In the genomic region with DNA sequence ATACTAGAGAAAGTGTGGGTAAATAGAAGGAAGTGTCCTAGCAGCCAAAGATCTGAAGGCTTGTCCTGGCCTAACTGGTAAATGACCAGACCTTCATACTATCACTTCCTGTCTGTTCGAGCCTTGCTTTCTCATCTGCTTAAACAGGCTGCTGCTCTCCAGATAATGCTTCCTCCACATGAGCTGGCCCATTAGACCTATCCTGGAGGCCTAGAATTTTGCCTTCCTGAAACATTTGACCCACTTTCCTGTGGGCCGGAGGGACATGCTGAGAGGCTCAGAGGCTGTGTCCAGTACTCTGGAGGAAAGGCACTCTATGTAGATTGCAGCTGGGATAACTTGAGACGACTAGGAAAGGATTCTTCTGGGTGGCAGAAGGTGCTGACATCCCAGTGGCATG, we compare ENCODE assay signal across 25 mouse cellular contexts. TPM values are rescaled to one million over a fixed set of nuclear protein-coding genes. Genes with fewer than 3 reads are reported as not detected.
DNase-seq lines count a peak whose midpoint lies in the region; ATAC-seq and TF ChIP-seq lines count a peak whose summit lies in the region.
"Had no signal": no experiment of that assay in that cellular context is flagged by ENCODE, and none has a peak within 500 bp of the region (broad histone marks: within the 10 kb centered on the region; RNA-seq: fewer than 3 reads in every experiment).

No protein-coding gene starts in this region.

- 0 out of 2 replicates have a peak, but pooled peaks cover 4% of the 10 kb centered on the region for H3K4me1 ChIP-seq in heart, adult 2 months (ENCODE audit: control insufficient read depth, insufficient read depth, low read length)
- H3K4me1 ChIP-seq in heart, postnatal 0 days (ENCODE audit: control insufficient read depth, insufficient read depth): no peaks in the 10 kb centered on the region
- H3K4me1 ChIP-seq in liver, embryonic 16.5 days (ENCODE audit: control insufficient read depth, low read depth, low read length): no peaks in the 10 kb centered on the region
- no peaks in the 10 kb centered on the region for H3K4me1 ChIP-seq in forebrain, embryonic 10.5 days
- H3K4me1 ChIP-seq: embryonic facial prominence, embryonic 15.5 days; forebrain, embryonic 15.5 days; liver, embryonic 15.5 days; midbrain, embryonic 12.5 days; neural tube, embryonic 15.5 days had no signal

- H3K27me3 ChIP-seq in heart, adult 2 months (ENCODE audit: control insufficient read depth, insufficient read depth, low read length): no peaks in the 10 kb centered on the region
- no peaks in the 10 kb centered on the region for H3K27me3 ChIP-seq in heart, postnatal 0 days (ENCODE audit: control insufficient read depth, insufficient read depth, low read length)
- H3K27me3 ChIP-seq in liver, embryonic 16.5 days (ENCODE audit: control insufficient read depth, insufficient read depth, low read depth, low read length): no peaks in the 10 kb centered on the region
- H3K27me3 ChIP-seq in forebrain, embryonic 10.5 days (ENCODE audit: poor library complexity, severe bottlenecking): no peaks in the 10 kb centered on the region
- H3K27me3 ChIP-seq: embryonic facial prominence, embryonic 15.5 days; forebrain, embryonic 15.5 days; liver, embryonic 15.5 days; midbrain, embryonic 12.5 days; neural tube, embryonic 15.5 days had no signal

- H3K4me3 ChIP-seq in heart, adult 2 months: no peak overlapping the region
- H3K4me3 ChIP-seq in heart, postnatal 0 days (ENCODE audit: low read depth, low read length): no peak overlapping the region
- H3K4me3 ChIP-seq in liver, embryonic 16.5 days (ENCODE audit: low read depth, low read length): no peak overlapping the region
- no peak overlapping the region for H3K4me3 ChIP-seq in forebrain, embryonic 10.5 days
- H3K4me3 ChIP-seq: embryonic facial prominence, embryonic 15.5 days; forebrain, embryonic 15.5 days; liver, embryonic 15.5 days; midbrain, embryonic 12.5 days; neural tube, embryonic 15.5 days had no signal

- intact Hi-C loops in heart, adult 2 months (cut with DNase I): no loop called here
- intact Hi-C loops in heart, postnatal 36 days (cut with DNase I): no loop called here

- no peaks in the 10 kb centered on the region for H3K9me3 ChIP-seq in heart, postnatal 0 days (replicated peaks; ENCODE audit: control insufficient read depth, low read length)
- H3K9me3 ChIP-seq in liver, embryonic 16.5 days (replicated peaks; ENCODE audit: control insufficient read depth, low read length): no peaks in the 10 kb centered on the region
- H3K9me3 ChIP-seq in forebrain, embryonic 10.5 days: no peaks in the 10 kb centered on the region
- H3K9me3 ChIP-seq: embryonic facial prominence, embryonic 15.5 days; forebrain, embryonic 15.5 days; liver, embryonic 15.5 days; midbrain, embryonic 12.5 days; neural tube, embryonic 15.5 days had no signal

- TF ChIP-seq CTCF in heart, adult 2 months (IDR thresholded peaks at IDR 0.05): no peak
- no peak for TF ChIP-seq CTCF in heart, postnatal 0 days (IDR thresholded peaks at IDR 0.05; ENCODE audit: low read depth)

- H3K79me2 ChIP-seq in heart, adult 2 months (replicated peaks; ENCODE audit: control insufficient read depth, insufficient read depth, low read length): no peaks in the 10 kb centered on the region

- 0 out of 2 replicates have a peak, but pooled peaks have one; percentile 29 for TF ChIP-seq EP300 in heart, adult 2 months (IDR thresholded peaks at IDR 0.05; ENCODE audit: insufficient read depth, low read depth, low read length)
- TF ChIP-seq EP300 in heart, postnatal 0 days (IDR thresholded peaks at IDR 0.05; ENCODE audit: low read depth): no peak

- TF ChIP-seq POLR2A in heart, adult 2 months (IDR thresholded peaks at IDR 0.05; ENCODE audit: insufficient read depth, low read depth, low read length): no peak

- no peak overlapping the region for H3K9ac ChIP-seq in heart, adult 2 months (ENCODE audit: low read depth, low read length)
- no peak overlapping the region for H3K9ac ChIP-seq in heart, postnatal 0 days (replicated peaks; ENCODE audit: low read depth, low read length)
- no peak overlapping the region for H3K9ac ChIP-seq in liver, embryonic 16.5 days (ENCODE audit: low read depth, low read length)
- H3K9ac ChIP-seq: embryonic facial prominence, embryonic 15.5 days; forebrain, embryonic 15.5 days; hindbrain, embryonic 14.5 days; liver, embryonic 15.5 days; midbrain, embryonic 12.5 days; neural tube, embryonic 15.5 days had no signal

- H3K36me3 ChIP-seq in heart, adult 2 months (ENCODE audit: control insufficient read depth, insufficient read depth, low read length): no peaks in the 10 kb centered on the region
- peaks cover 49% of the 10 kb centered on the region for H3K36me3 ChIP-seq in heart, postnatal 0 days (replicated peaks; ENCODE audit: control insufficient read depth, insufficient read depth, low read length)
- H3K36me3 ChIP-seq in liver, embryonic 16.5 days (ENCODE audit: control insufficient read depth, insufficient read depth): peaks cover 8% of the 10 kb centered on the region
- peaks cover 100% of the 10 kb centered on the region for H3K36me3 ChIP-seq in forebrain, embryonic 10.5 days (replicated peaks)

- peak; percentile 44; the same call in 1 of the 2 replicates for ATAC-seq in granulocyte monocyte progenitor cell, adult 5-6 weeks (replicated peaks; ENCODE audit: poor library complexity, severe bottlenecking)
- ATAC-seq in heart, postnatal 0 days (ENCODE audit: insufficient read depth, low read depth): peak; percentile 41; the same call in 1 of the 2 replicates
- 0 out of 2 replicates have a peak, but pooled peaks have one; percentile 32 for ATAC-seq in liver, embryonic 16.5 days (ENCODE audit: low read depth)
- ATAC-seq: CD4-positive, CD25-positive, alpha-beta regulatory T cell, adult 4 months; forebrain, embryonic 15.5 days; inflammation-experienced regulatory T-cells, adult 6 months; lung, postnatal 0 days had no signal

- H3K27ac ChIP-seq in heart, adult 2 months: peak overlapping the region; percentile 49
- H3K27ac ChIP-seq in heart, postnatal 0 days (ENCODE audit: low read depth): peak overlapping the region; percentile 46
- H3K27ac ChIP-seq in liver, embryonic 16.5 days (ENCODE audit: low read length): no peak overlapping the region
- no peak overlapping the region for H3K27ac ChIP-seq in forebrain, embryonic 10.5 days
- H3K27ac ChIP-seq: embryonic facial prominence, embryonic 15.5 days; forebrain, embryonic 15.5 days; hindbrain, embryonic 14.5 days; liver, embryonic 15.5 days; macrophage; midbrain, embryonic 12.5 days; neural tube, embryonic 15.5 days; stomach, postnatal 0 days had no signal

- 30% methylated on average over 3 of the region's 3 CpGs for WGBS in heart, adult 2 months
- 57% methylated on average over 3 of the region's 3 CpGs for WGBS in heart, postnatal 0 days
- WGBS in liver, embryonic 16.5 days (ENCODE audit: insufficient replicate concordance): 54% methylated on average over 3 of the region's 3 CpGs
- 86% methylated on average over 3 of the region's 3 CpGs for WGBS in forebrain, embryonic 10.5 days

- no peak for DNase-seq in heart, adult 2 months
- no peak for DNase-seq in heart, postnatal 36 days
- DNase-seq in heart, postnatal 0 days (ENCODE audit: low spot score): peak; percentile 62
- no peak for DNase-seq in cerebellum, postnatal 36 days
- no peak for DNase-seq in forebrain, embryonic 10.5 days (ENCODE audit: extremely low spot score, low spot score)
- DNase-seq: adrenal gland, postnatal 14 days; cerebellum, adult 9-10 months; gastrocnemius, postnatal 14 days; kidney, adult 2 months; kidney, postnatal 14 days; thymus, adult 2 months; thymus, postnatal 4 days had no signal

- H3K4me2 ChIP-seq in heart, postnatal 0 days (ENCODE audit: low read depth, low read length): no peak overlapping the region
- H3K4me2 ChIP-seq in liver, embryonic 16.5 days (ENCODE audit: low read depth, low read length): no peak overlapping the region
- H3K4me2 ChIP-seq: embryonic facial prominence, embryonic 15.5 days; forebrain, embryonic 15.5 days; hindbrain, embryonic 14.5 days; liver, embryonic 15.5 days; midbrain, embryonic 12.5 days; neural tube, embryonic 15.5 days had no signal

RNA-seq across cellular contexts. Expression of gene Fads2, which starts 19.4 kb away (rescaled TPM):
- 1 to 10 TPM; 5.3 to 6.3 TPM for total RNA-seq in heart, adult 2 months (2021)
- polyA plus RNA-seq in heart, adult 2 months (2012; rRNA removed): 13.3 and 15.5 TPM in 2 replicates
- 1 to 10 TPM; 4.8 to 6.8 TPM for total RNA-seq in heart, postnatal 36 days (2021)
- 4.8 and 5.5 TPM in 2 replicates for total RNA-seq in granulocyte monocyte progenitor cell, adult 5-6 weeks (2014; fragmentation: Nextera tagmentation)
- 3.7 and 5.4 TPM in 2 replicates for total RNA-seq in granulocyte monocyte progenitor cell, adult 5-6 weeks (2017)
- total RNA-seq in heart, postnatal 0 days (2014; rRNA removed; ENCODE audit: low replicate concordance): 15.9 and 22.0 TPM in 2 replicates
- 11.4 and 13.1 TPM in 2 replicates for polyA plus RNA-seq in heart, postnatal 0 days (2015; fragmentation: Nextera tagmentation; extraction: Ambion mirVana)
- polyA plus RNA-seq in liver, embryonic 16.5 days (2015; fragmentation: Nextera tagmentation; extraction: Ambion mirVana): 87.2 and 102 TPM in 2 replicates
- polyA plus RNA-seq in forebrain, embryonic 10.5 days (2016; fragmentation: Nextera tagmentation; extraction: Ambion mirVana): 188 and 201 TPM in 2 replicates

RNA-seq across cellular contexts. Expression of gene Fads3, which starts 40.7 kb away (rescaled TPM):
- 10 to 100 TPM; 29.7 to 33.7 TPM for total RNA-seq in heart, adult 2 months (2021)
- 104 and 135 TPM in 2 replicates for polyA plus RNA-seq in heart, adult 2 months (2012; rRNA removed)
- total RNA-seq in heart, postnatal 36 days (2021): 10 to 100 TPM; 37.8 to 39.8 TPM
- total RNA-seq in granulocyte monocyte progenitor cell, adult 5-6 weeks (2014; fragmentation: Nextera tagmentation): 0.38 and 0.97 TPM in 2 replicates
- 0.22 and 1.4 TPM in 2 replicates for total RNA-seq in granulocyte monocyte progenitor cell, adult 5-6 weeks (2017)
- 106 and 156 TPM in 2 replicates for total RNA-seq in heart, postnatal 0 days (2014; rRNA removed; ENCODE audit: low replicate concordance)
- 21.4 and 23.3 TPM in 2 replicates for polyA plus RNA-seq in heart, postnatal 0 days (2015; fragmentation: Nextera tagmentation; extraction: Ambion mirVana)
- 7.3 and 8.6 TPM in 2 replicates for polyA plus RNA-seq in liver, embryonic 16.5 days (2015; fragmentation: Nextera tagmentation; extraction: Ambion mirVana)
- 4.6 and 5.5 TPM in 2 replicates for polyA plus RNA-seq in forebrain, embryonic 10.5 days (2016; fragmentation: Nextera tagmentation; extraction: Ambion mirVana)
- polyA plus RNA-seq: CD4-positive, CD25-positive, alpha-beta regulatory T cell, adult 4 months; inflammation-experienced regulatory T-cells, adult 6 months had no signal

Comparison
In these comparisons a context has a peak if more than half of its experiments do, and no peak if none do; other contexts are left out.
1. H3K27ac ChIP-seq: peak in heart, adult 2 months (single experiment) and heart, postnatal 0 days (single experiment); none in liver, embryonic 16.5 days (single experiment) and forebrain, embryonic 10.5 days (single experiment).
2. RNA of gene Fads3, which starts 40.7 kb away (total RNA-seq): 106 to 156 TPM in heart, postnatal 0 days, 37.8 to 39.8 TPM in heart, postnatal 36 days and 29.7 to 33.7 TPM in heart, adult 2 months; 0.22 to 1.4 TPM in granulocyte monocyte progenitor cell, adult 5-6 weeks; every median in the first group is over 10 times any median in the second.
3. Peak in every context shown above with its lines, with median percentiles within 50 percentile points of each other: ATAC-seq.